Mouse (Mus musculus): Measurements from ENCODE around the gene Neurod1.

GRCm38 (mm10) chr2:79459061-79460045, 2.8 kb upstream of the Neurod1 start:
- TF ChIP-seq CTCF (conservative IDR thresholded peaks at IDR 0.05; ENCODE audit: insufficient read depth, insufficient read length, low read depth, low read length) = no peak
- TF ChIP-seq POLR2A (IDR thresholded peaks at IDR 0.05; ENCODE audit: low read depth, low read length) = no peak
